Mouse (Mus musculus): ENCODE results near the gene Gpbp1l1. TPM values are rescaled to one million over a fixed set of nuclear protein-coding genes. Genes with fewer than 3 reads are reported as not detected.
A peak's percentile ranks its signal among the peaks of the same experiment; 100 is the strongest.

The Gpbp1l1 gene
- total RNA-seq (2021): 10 to 100 TPM; 45.2 to 49.3 TPM
- long read RNA-seq, transcript Gpbp1l1-201 (12 exons, 3,588 nt): major isoform, 19 of 19 reads
- long read RNA-seq, partial matches to known transcripts: 0 of 19 reads
- long read RNA-seq, other reads (novel, unspliced or antisense): 0 of 19 reads

GRCm38 (mm10) chr4:116557306-116558121 lies at the start of gene Gpbp1l1:
Gene Gpbp1l1, plus strand, starts transcription at chr4:116557658.
- peak; percentile 98 for DNase-seq (ENCODE audit: low spot score in 2 of 2)

GRCm38 (mm10) chr4:116531109-116531508 lies 26.3 kb upstream of the Gpbp1l1 start:
- DNase-seq (ENCODE audit: low spot score in 2 of 2): no peak

- no peak for DNase-seq (ENCODE audit: low spot score in 2 of 2)
These were observed 21.1 kb upstream of the Gpbp1l1 start for GRCm38 (mm10) chr4:116536351-116536750.

GRCm38 (mm10) chr4:116537737-116538136 lies 19.7 kb upstream of the Gpbp1l1 start:
- DNase-seq (ENCODE audit: low spot score in 2 of 2): no peak

DNA sequence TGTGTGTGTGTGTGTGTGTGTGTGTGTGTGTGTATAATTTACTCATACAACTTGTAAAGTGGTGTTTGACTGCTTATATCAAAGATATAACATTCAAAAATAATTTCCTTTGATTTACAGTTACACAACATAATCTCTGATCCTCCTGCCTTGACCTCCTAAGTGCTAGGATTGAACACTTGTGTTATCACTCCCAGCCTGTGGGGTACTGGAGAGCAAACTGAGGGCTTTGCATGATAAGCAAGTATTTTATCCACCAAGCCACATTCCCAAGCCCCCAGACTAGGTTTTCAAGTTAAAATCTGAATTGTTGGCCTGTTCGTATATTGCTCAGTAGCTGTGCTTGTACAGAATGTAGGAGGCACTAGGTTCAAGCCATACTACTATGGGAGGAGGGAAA lies 7.0 kb upstream of the Gpbp1l1 start:
- DNase-seq (ENCODE audit: low spot score in 2 of 2): no peak

- DNase-seq (ENCODE audit: low spot score in 2 of 2): no peak
These were observed 4.4 kb upstream of the Gpbp1l1 start for GRCm38 (mm10) chr4:116553035-116553434.

DNA sequence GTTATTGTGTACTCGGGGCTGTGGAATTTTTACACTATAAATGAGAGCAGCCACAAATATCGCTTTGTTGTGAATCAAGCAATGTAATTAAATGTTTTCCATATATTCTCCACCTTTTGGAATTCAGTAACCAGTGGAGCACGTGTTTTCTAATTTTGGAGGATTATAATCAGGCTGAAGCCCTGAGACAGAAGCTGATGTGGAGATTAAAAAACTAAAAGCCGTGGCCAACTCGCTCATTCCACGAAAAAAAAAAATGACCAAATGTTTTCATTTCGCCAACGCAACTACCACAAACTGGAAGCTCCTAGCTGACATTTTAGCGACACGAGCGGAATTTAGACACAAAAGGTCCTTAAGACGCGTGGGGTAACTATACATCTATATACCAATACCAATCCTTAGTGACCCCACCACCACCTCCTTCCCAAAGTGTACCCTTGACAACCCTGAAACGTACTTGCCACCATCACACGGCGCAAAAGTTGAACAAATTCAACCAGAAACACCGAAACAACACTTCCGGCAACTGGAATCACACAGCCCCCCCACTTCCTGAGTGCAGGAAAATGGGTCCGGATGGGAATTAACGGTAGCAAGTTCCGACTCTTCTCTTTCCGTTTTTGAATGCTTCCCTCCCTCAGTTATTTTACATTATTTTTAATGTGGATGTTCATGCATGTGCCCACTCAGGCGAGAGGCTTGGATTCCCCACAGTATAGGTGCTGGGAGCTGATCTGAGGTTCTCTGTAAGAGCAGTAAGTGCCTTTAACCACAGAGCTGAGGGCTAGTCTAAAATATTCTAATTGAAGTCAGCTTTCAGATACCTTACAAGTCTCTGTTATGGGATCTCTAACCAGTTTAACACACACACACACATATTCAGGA lies 1.8 kb upstream of the Gpbp1l1 start, which contains the start of gene Tmem69:
Gene Tmem69, minus strand, starts transcription at position 524 of the 888 bp plus-strand sequence.
- DNase-seq (ENCODE audit: low spot score in 2 of 2): peak; percentile 71 to 88

GRCm38 (mm10) chr4:116556561-116557305 lies 725 bp upstream of the Gpbp1l1 start:
- peak; percentile 91 to 96 for DNase-seq (ENCODE audit: low spot score in 2 of 2)

- DNase-seq (ENCODE audit: low spot score in 2 of 2): no peak
These were observed 859 bp downstream of the Gpbp1l1 start for GRCm38 (mm10) chr4:116558151-116558882.

GRCm38 (mm10) chr4:116595793-116596192 lies 38.3 kb downstream of the Gpbp1l1 start:
- DNase-seq (ENCODE audit: low spot score in 2 of 2): no peak

DNA sequence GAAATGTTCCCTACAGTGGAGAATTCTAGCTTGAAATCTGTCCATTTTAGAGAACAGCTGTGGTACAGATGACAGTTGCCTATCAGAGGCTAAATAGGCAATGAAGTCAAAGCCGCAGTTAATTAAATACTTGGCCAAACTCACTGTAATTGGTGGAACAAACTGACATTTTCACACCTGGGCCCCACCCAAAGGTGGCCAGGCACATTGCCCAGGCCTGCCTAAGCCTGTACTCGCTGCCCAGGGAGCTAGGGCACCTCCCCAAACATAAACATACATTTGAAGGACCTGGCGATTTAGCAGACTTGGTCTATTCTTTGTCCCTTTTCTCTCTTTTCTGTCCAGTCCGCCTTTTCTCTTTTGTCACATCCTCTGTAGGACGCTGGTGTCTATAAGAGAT lies 38.9 kb downstream of the Gpbp1l1 start, which contains the start of gene Ccdc17:
Gene Ccdc17, plus strand, starts transcription at position 276 of the 400 bp plus-strand sequence.
- DNase-seq (ENCODE audit: low spot score in 2 of 2): no peak

DNA sequence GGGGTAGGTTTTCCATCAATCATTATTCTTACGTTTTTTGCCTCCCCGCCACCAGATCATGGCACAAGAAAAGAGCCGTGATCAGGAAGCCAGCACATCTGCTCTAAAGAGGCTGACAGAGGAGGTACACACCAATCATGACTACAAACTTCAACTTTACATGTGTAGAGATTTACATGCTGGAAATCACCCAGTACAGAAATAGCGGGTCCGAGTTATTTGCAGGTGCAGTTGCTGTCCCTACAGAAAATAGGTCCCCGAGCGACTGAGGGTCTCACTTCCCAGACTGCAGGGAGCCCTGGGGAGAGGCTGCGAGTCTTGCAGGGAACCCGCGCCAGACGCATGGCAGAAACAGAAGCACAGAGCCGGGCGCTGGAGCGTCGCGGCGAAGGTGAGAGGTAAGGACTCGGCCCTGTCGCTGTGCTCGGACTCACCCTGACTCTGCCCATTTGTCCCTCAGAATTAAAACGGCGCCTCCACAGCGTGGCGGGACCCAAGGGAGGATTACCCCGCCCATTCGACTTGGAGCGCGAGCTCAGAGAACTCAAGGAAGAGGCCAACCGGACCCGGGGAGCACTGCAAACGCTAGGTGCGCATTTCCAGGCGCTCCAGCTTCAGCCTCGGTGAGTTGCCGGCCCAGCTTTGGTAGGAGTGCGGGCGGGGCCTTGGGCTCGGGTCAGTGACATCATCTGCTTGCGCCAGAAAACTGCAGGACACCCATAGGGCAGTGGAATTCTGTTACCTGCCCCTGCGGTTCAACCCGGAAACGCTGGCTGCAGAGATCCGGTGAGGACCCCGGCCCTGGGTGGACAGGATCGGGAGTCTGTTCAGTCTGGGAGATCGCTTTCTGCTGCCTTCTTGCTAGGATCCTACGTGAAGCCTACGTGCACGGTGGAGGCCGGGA lies 39.8 kb downstream of the Gpbp1l1 start:
- peak; percentile 85 to 90 for DNase-seq (ENCODE audit: low spot score in 2 of 2)

- no peak for DNase-seq (ENCODE audit: low spot score in 2 of 2)
These were observed 55.2 kb downstream of the Gpbp1l1 start for GRCm38 (mm10) chr4:116612621-116613020.

DNA sequence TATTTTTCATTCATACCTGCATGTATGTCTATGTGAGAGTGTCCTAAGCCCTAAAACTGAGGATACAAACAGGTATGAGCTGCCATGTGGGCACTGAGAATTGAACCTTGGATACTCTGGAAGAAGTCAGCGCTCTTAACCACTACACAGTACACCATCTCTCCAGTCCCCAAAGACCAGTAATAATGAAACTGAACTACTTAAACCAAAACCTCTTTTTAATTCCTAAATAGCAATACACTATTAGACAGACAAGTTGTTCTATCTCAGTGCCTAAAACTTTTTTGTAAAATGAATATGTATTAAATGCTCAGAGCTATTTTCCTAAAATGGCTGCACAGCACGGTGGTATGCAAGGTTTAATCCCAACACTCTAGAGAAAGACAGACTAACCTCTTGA lies 57.8 kb downstream of the Gpbp1l1 start:
- DNase-seq (ENCODE audit: low spot score in 2 of 2): no peak

GRCm38 (mm10) chr4:116624831-116625230 lies 67.4 kb downstream of the Gpbp1l1 start:
- no peak for DNase-seq (ENCODE audit: low spot score in 2 of 2)

DNA sequence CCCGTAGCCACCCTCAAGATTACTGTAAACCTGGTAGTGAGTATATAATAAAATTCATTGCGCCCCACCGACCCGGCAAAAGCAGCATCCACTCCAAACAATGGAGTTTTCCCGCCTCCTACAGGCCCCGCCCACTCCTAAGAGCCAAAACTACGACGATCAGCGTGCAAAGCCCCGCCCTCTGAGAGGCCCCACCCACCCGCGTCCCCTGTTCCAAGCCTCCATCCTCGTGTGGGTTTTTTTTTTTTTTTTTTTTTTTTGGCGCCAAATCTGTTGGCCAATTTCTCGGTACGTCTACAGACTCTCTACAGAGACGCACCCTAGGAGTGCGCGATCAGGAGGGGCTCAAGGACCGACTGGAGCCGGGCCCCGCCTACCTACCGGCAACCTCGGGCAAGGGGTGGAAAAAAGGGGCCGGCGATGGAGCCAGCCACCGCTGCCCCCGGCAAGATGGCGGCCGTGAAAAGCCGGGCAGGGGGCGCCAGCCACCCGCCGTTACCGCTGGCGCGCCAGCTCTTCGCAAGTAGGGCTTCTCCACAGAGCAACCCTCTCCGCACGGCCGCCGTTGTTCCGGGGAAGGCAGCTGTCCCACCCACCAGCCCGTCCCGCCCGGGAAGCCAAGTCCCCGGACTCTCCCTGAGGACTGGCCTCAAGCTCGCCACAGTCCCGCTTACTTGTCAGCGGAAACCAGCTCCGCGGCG lies 69.3 kb downstream of the Gpbp1l1 start:
- peak; percentile 29 to 72 for DNase-seq (ENCODE audit: low spot score in 2 of 2)

DNA sequence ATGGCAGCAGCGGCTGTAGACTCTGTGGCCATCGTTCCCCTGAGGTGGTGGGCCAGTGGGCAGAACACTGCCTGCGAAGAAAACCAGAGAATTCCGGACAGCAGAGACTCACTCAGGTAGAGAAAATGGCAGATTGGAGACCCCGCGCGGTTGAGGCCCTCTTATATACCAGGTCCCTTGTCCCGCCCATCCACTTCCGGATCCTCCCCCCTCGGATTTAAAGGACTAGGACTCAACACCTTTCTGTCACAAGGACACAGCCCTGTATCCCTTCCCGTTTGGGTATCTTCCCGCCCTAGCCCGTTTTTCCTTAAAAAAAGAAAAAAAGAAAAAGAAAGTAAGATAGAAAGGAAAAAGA lies 69.9 kb downstream of the Gpbp1l1 start:
- peak; percentile 80 to 93 for DNase-seq (ENCODE audit: low spot score in 2 of 2)
